Mouse (Mus musculus): Measurements from ENCODE around the gene Nol10.

Gene Nol10

GRCm38 (mm10) chr12:17411242-17411641 lies 63.0 kb downstream of the Nol10 start:
- no peak for DNase-seq (ENCODE audit: low spot score)

GRCm38 (mm10) chr12:17411797-17412526 lies 63.7 kb downstream of the Nol10 start:
- DNase-seq (ENCODE audit: low spot score) = no peak

- DNase-seq (ENCODE audit: low spot score) = no peak
These were observed 66.5 kb downstream of the Nol10 start for GRCm38 (mm10) chr12:17414734-17415133.

- no peak for DNase-seq (ENCODE audit: low spot score)
These were observed 72.0 kb downstream of the Nol10 start for GRCm38 (mm10) chr12:17420168-17420810.

- DNase-seq (ENCODE audit: low spot score) = no peak
These were observed 77.3 kb downstream of the Nol10 start for GRCm38 (mm10) chr12:17425254-17426169.

- DNase-seq (ENCODE audit: low spot score) = no peak
These were observed 78.5 kb downstream of the Nol10 start for GRCm38 (mm10) chr12:17426735-17427134.

- DNase-seq (ENCODE audit: low spot score) = no peak
These were observed 82.3 kb downstream of the Nol10 start for GRCm38 (mm10) chr12:17430578-17430977.

- DNase-seq (ENCODE audit: low spot score) = no peak
These were observed 82.9 kb downstream of the Nol10 start for GRCm38 (mm10) chr12:17431166-17431565.

- no peak for DNase-seq (ENCODE audit: low spot score)
These were observed 83.6 kb downstream of the Nol10 start for GRCm38 (mm10) chr12:17431812-17432332.

- DNase-seq (ENCODE audit: low spot score) = no peak
These were observed 85.5 kb downstream of the Nol10 start for GRCm38 (mm10) chr12:17433712-17434111.

- DNase-seq (ENCODE audit: low spot score) = no peak
These were observed 88.2 kb downstream of the Nol10 start for GRCm38 (mm10) chr12:17436471-17436870.

- no peak for DNase-seq (ENCODE audit: low spot score)
These were observed 92.0 kb downstream of the Nol10 start for GRCm38 (mm10) chr12:17440251-17440651.

GRCm38 (mm10) chr12:17441495-17441894 lies 93.2 kb downstream of the Nol10 start:
- DNase-seq (ENCODE audit: low spot score) = no peak

- no peak for DNase-seq (ENCODE audit: low spot score)
These were observed 96.1 kb downstream of the Nol10 start for GRCm38 (mm10) chr12:17444406-17444805.

- no peak for DNase-seq (ENCODE audit: low spot score)
These were observed 97.0 kb downstream of the Nol10 start for GRCm38 (mm10) chr12:17445251-17445650.

- DNase-seq (ENCODE audit: low spot score) = no peak
These were observed 100.5 kb downstream of the Nol10 start for GRCm38 (mm10) chr12:17448781-17449180.

GRCm38 (mm10) chr12:17449661-17450091 lies 101.4 kb downstream of the Nol10 start:
- no peak for DNase-seq (ENCODE audit: low spot score)

- DNase-seq (ENCODE audit: low spot score) = no peak
These were observed 102.2 kb downstream of the Nol10 start for GRCm38 (mm10) chr12:17450503-17450902.

- no peak for DNase-seq (ENCODE audit: low spot score)
These were observed 102.7 kb downstream of the Nol10 start for GRCm38 (mm10) chr12:17450908-17451307.

GRCm38 (mm10) chr12:17452273-17452672 lies 104.0 kb downstream of the Nol10 start:
- DNase-seq (ENCODE audit: low spot score) = no peak

- DNase-seq (ENCODE audit: low spot score) = no peak
These were observed 105.7 kb downstream of the Nol10 start for GRCm38 (mm10) chr12:17453918-17454317.

GRCm38 (mm10) chr12:17455096-17455495 lies 106.8 kb downstream of the Nol10 start:
- no peak for DNase-seq (ENCODE audit: low spot score)

Data from urinary bladder, postnatal 14 days (tissue).